Mouse (Mus musculus) limb, embryonic 15.5 days (tissue): ENCODE results near the gene Wwc1. TPM values are rescaled to one million over a fixed set of nuclear protein-coding genes. Genes with fewer than 3 reads are reported as not detected.
A peak's percentile ranks its signal among the peaks of the same experiment; 100 is the strongest.
"Not testable (repeated sequence)": the region's sequence is repeated elsewhere in the genome, so short reads cannot be mapped to it uniquely, and the experiment has no call there.

Experiments used
- ATAC-seq: fragments of 200-750 bp; cut with Nextera tagmentation; 2 replicates; pipeline ENCODE4 v1.8.0; 2017; ENCODE audit warnings: low read depth, moderate TSS enrichment; ENCODE audit not compliant: insufficient number of reproducible peaks, low FRiP score, low TSS enrichment
- H3K27ac ChIP-seq: fragments of 300-500 bp; sonication (generic); 2 replicates; pipeline ENCODE4 v1.5.1; 2015; ENCODE audit warnings: moderate library complexity, mild to moderate bottlenecking, inconsistent platforms
- H3K27me3 ChIP-seq: fragments of 300-500 bp; sonication (generic); 2 replicates; pipeline ENCODE4 v1.6.1; 2015; ENCODE audit warnings: inconsistent platforms
- H3K36me3 ChIP-seq: fragments of 300-500 bp; sonication (generic); 2 replicates; pipeline ENCODE4 v1.6.1; 2015; ENCODE audit warnings: inconsistent platforms
- H3K4me1 ChIP-seq: fragments of 300-500 bp; sonication (generic); 2 replicates; pipeline ENCODE4 v1.6.1; 2015; ENCODE audit warnings: inconsistent platforms
- H3K4me2 ChIP-seq: fragments of 300-500 bp; sonication (generic); 2 replicates; pipeline ENCODE4 v1.6.1; 2015; ENCODE audit warnings: mild to moderate bottlenecking, inconsistent platforms
- H3K4me3 ChIP-seq: fragments of 300-500 bp; sonication (generic); 2 replicates; pipeline ENCODE4 v1.5.1; 2015; ENCODE audit warnings: mild to moderate bottlenecking, inconsistent platforms
- H3K9ac ChIP-seq: fragments of 300-500 bp; sonication (generic); 2 replicates; pipeline ENCODE4 v1.6.1; 2015; ENCODE audit warnings: inconsistent platforms
- H3K9me3 ChIP-seq: fragments of 300-500 bp; sonication (generic); 2 replicates; pipeline ENCODE4 v1.6.1; 2016; ENCODE audit warnings: inconsistent platforms
- WGBS: fragments of 180-500 bp; shearing (Covaris S2); methylation state at CpG from one replicate; pipeline ENCODE4 v1.1.7; 2015; 5-methylcytosine and 5-hydroxymethylcytosine counted together
- polyA plus RNA-seq: library from polyadenylated mRNA; unstranded; fragments of >200 nt; fragmentation: Nextera tagmentation; extraction: Ambion mirVana; gene quantifications from 2 replicates; pipeline ENCODE4 v1.2.1, GENCODE M21; 2015

Wwc1 gene
- polyA plus RNA-seq, 1 experiment from 2014 or later: 6.0 TPM

- Histone ChIP-seq H3K27ac (no peak overlapping the region), H3K27me3 (peaks cover 56% of the 10 kb centered on the region), H3K4me1 (peaks cover 12% of the 10 kb centered on the region), H3K9ac (no peak overlapping the region), H3K4me2 (peak overlapping the region; percentile 59), H3K36me3 (no peaks in the 10 kb centered on the region), H3K4me3 (peak overlapping the region; percentile 34), H3K9me3 (no peaks in the 10 kb centered on the region)
- 4% methylated on average over 23 of the region's 23 CpGs for WGBS
- ATAC-seq: no peak
Observed at GRCm38 (mm10) chr11:35798495-35798820, 181.9 kb downstream of the Wwc1 start.

DNA sequence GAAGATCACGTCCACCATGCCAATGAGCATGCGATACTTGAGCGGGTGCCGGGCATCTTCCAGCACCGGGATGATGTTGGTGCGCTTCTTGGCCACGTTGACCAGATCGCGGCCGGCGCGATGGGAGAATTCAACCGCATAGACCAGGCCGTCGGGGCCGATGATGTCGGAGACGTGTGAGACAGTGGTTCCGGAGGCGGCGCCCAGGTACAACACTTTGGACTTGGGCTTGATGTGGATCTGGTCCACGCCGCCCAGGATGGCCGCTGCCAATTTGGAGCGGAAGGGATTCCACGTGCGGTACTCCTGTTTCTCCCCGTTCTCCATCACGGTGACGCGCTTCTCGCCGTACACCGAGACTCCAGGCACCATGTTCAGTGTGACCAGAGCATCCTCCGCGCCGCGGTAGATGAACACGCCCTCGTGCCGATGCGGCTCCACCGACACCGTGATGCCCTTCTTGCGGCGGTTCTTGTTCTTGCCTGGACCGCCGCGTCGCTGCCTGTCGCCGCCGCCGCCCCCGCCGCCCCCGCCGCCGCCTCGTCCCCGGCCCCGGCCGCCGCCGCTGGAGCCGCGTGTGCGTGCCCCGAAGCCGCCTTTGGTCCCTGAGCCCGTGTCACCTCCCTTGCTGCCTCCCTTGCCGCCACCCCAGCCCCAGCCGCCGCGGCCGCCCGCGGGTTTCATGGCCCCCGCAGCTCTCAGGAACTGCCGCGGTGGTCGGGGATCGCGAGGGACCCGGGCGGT, 182.4 kb downstream of the Wwc1 start:
- H3K36me3 ChIP-seq: no peaks in the 10 kb centered on the region
- no peak overlapping the region for H3K9ac ChIP-seq
- peak overlapping the region; percentile 34 for H3K4me3 ChIP-seq
- H3K9me3 ChIP-seq: no peaks in the 10 kb centered on the region
- no peak overlapping the region for H3K27ac ChIP-seq
- H3K27me3 ChIP-seq: peaks cover 56% of the 10 kb centered on the region
- WGBS: 6% methylated on average over 85 of the region's 86 CpGs
- H3K4me1 ChIP-seq: peaks cover 12% of the 10 kb centered on the region
- peak overlapping the region; percentile 59 for H3K4me2 ChIP-seq
- ATAC-seq: no peak

GRCm38 (mm10) chr11:35792800-35793199, 187.5 kb downstream of the Wwc1 start:
- ATAC-seq, H3K27ac ChIP-seq, H3K9ac ChIP-seq, H3K4me3 ChIP-seq, H3K9me3 ChIP-seq, H3K4me1 ChIP-seq, H3K4me2 ChIP-seq: not testable (repeated sequence)
- Histone ChIP-seq H3K36me3 (peaks cover 23% of the 10 kb centered on the region), H3K27me3 (peaks cover 32% of the 10 kb centered on the region)
- 80% methylated on average over 5 of the region's 5 CpGs for WGBS

- no peak overlapping the region for H3K27ac ChIP-seq
- no peaks in the 10 kb centered on the region for H3K27me3 ChIP-seq
- peaks cover 47% of the 10 kb centered on the region for H3K36me3 ChIP-seq
- no peaks in the 10 kb centered on the region for H3K4me1 ChIP-seq
- WGBS: 74% methylated on average over 2 of the region's 2 CpGs
- no peak overlapping the region for H3K9ac ChIP-seq
- H3K9me3 ChIP-seq: no peaks in the 10 kb centered on the region
- no peak overlapping the region for H3K4me3 ChIP-seq
- H3K4me2 ChIP-seq: no peak overlapping the region
- ATAC-seq: no peak
Observed at GRCm38 (mm10) chr11:35788443-35788842, 191.9 kb downstream of the Wwc1 start.

Other genes with a start within 250 kb of the Wwc1 start
- gene Pank3, start 211.0 kb downstream of the Wwc1 start, polyA plus RNA-seq: 12.6 and 14.8 TPM in 2 replicates
- gene Fbll1, start 181.6 kb downstream of the Wwc1 start, polyA plus RNA-seq: 0.09 TPM in 1 of 2 replicates, not detected in the other
- 84.2 and 84.8 TPM in 2 replicates for gene Rars, start 146.0 kb downstream of the Wwc1 start, polyA plus RNA-seq